1 mouse cellular context compared by ENCODE assay signal in the genomic region with DNA sequence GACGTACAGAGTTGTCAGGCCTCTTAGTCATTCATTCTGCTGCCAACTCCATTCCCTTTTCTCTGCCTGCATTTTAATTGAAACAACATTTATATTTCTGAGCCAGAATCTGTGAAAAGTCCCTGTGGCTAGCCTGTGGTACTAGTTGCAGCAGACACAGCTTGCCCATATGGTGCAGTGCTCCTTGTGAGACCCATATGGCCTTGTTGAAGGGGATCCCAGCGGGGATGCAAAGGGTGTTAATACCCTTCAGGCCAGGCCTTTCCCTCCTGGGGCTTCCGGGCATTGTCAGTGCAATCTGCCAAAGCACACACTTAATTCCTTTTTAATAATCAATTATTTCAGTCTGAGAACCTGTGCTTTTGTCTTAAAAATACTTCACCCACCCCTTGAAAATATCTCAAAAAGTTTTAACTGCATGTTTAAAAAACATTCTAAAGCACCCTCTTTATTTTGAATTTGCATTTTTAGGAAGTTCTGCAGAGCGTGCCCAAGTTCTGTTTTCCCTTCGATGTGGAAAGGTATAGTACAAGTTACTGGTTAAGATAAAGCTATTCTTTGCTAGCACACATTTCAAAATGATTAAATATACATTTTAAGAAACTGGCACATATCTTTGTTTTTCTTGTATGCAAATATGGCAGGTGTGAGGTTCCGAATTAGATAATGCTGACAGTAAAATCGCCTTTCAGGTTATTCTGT.
TF ChIP-seq lines count a peak whose summit lies in the region.

No protein-coding gene starts in this region.

TF ChIP-seq in CH12.LX, 34 proteins besides CTCF, POLR2A, EP300 and RAD21 (continued from another document):
- no peak for TF ChIP-seq UBTF (IDR thresholded peaks at IDR 0.05; ENCODE audit: low read depth, low read length)
- no peak for TF ChIP-seq ZC3H11A (IDR thresholded peaks at IDR 0.05; ENCODE audit: low read depth, low read length)
- no peak for TF ChIP-seq ZMIZ1 (IDR thresholded peaks at IDR 0.05; ENCODE audit: low read depth, low read length)
- TF ChIP-seq MAZ (IDR thresholded peaks at IDR 0.05; ENCODE audit: low read depth, low read length) = no peak
